Mouse (Mus musculus) heart, postnatal 14 days (tissue): ENCODE results near the gene Nol12. TPM values are rescaled to one million over a fixed set of nuclear protein-coding genes. Genes with fewer than 3 reads are reported as not detected.

Source experiments
- DNase-seq, 2 experiments: peaks; one replicate each; pipeline ENCODE4 v3.0.0; 2021 to 2022
- intact Hi-C: fragments of 180-260 bp; cut with DNase I; formaldehyde crosslinking; loops from one replicate; pipeline ENCODE4 v1.15.1; 2025
- total RNA-seq, 2 experiments: library from RNA; stranded (reverse); gene quantifications; 2 replicates each; pipeline ENCODE4 v1.2.3; 2021

Gene Nol12
- total RNA-seq, 2 experiments from 2014 or later, result 13.6 to 14.3 TPM

DNA sequence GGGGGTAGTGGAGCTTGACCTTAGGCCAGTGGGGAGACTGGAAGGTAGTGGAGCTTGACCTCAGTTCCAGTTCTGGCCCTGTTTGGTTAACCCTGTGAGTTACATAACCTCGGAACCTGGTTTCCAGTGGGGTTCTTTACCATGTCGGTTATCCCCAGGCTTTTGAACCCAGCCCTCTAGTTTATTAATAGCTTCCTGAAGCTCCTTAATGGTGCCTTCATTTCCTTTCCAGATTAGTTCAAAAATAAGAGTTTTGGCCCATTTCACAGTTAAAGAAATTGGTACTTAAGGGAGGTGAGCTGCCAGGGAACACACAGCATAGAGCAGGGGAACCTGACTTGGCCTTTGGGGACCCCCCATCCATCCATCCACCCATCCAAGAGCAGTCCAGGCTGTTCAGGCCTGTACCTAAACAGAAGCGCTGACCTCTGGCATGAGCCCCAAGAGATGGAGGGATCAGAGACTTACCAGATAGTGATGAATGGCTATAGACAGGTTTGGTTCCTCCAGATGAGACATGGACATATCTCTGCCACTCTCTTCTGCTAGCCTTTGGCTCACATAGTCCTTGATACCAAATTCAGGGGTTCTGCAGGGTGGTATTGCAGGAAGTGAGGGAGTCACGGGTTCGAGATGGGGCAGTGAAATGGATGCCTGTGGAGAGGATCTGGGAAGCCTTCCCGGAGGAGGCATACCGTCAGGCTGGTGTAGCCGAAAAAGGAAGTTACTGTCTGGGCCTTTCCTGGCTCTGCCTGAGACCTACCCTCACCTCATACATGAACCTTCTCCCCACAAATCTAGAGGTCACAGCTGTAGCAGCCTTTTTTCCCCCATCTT, 19.7 kb upstream of the Nol12 start:
- intact Hi-C loops, result loop anchor here (1.0 to 5.0 kb wide), 2 partner anchors 17 to 157 kb away; no protein-coding TSS in a partner anchor
- DNase-seq, result no peak

DNA sequence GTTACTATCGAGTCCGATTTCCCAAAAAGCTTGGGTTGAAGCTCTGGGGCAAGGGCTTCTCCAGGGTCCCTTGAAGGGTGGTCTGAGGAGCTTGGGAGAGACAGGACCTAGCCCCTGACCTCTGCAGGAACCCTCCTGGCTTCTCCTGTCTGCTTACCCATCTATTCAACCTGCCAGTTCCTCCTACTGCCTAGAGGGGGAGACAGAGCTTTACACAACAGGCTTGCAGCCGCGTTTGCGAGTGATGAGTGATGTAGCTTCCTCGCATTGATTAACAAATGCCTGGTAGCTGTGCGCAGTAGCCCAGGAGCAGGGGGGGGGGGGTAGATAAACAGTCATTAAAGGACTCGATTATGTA, 19.1 kb upstream of the Nol12 start:
- peak; percentile 62 to 75 for DNase-seq
- intact Hi-C loops, result loop anchor here (1.0 to 5.0 kb wide), 2 partner anchors 17 to 157 kb away; no protein-coding TSS in a partner anchor

DNA sequence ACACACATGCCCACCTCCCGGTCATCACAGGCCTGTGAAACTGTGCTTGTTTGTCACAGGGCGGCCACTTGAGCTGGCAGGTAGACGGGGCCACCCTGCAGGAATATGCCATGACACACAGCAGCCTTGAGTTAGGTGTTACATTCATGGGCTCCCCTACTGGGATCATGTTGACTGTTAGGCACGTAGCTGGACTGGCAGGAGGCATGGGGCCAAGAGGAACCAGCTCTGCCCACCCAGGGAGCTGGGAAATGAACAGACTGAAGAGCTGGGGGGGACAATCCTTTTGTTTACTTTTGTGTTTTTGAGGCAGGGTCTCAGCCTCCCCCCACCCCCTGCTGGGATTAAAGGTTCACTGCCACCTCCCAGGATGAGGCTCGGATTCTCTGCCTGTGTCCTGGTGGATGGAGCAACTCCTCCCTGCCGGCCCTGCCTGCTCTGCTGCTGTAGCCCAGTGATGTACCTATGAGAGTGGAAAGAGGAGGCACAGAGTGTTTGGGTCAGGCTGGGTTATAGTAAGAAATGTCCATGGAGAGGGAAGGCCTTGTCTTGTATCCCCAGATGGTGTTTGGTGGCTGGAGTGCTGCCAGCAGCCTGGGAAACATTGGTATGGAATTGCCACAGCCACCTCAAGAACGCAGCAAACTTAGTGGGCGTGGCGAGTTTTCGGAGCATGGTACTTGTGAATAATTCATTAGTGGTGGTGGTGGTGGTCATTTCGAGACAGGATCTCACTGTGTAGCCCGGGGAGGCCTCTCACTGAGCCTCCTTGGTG, 18.5 kb upstream of the Nol12 start:
- intact Hi-C loops, result loop anchor here (5.0 kb wide), 1 partner anchor 156 kb away; no protein-coding TSS in a partner anchor
- no peak for DNase-seq

DNA sequence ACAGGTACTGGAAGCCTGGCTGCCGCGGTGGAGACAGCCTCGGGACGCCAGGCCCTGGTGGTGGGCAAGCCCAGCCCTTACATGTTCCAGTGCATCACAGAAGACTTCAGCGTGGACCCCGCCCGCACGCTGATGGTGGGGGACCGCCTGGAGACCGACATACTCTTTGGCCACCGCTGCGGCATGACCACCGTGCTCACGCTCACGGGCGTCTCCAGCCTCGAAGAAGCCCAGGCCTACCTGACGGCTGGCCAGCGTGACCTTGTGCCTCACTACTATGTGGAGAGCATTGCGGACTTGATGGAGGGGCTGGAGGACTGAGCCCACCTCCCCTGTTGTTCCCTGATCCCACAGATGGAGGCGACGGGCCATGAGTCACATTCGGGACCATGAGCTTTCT, 16.6 kb upstream of the Nol12 start:
- intact Hi-C loops, result loop anchor here (5.0 kb wide), 1 partner anchor 154 kb away; no protein-coding TSS in a partner anchor
- no peak for DNase-seq

DNA sequence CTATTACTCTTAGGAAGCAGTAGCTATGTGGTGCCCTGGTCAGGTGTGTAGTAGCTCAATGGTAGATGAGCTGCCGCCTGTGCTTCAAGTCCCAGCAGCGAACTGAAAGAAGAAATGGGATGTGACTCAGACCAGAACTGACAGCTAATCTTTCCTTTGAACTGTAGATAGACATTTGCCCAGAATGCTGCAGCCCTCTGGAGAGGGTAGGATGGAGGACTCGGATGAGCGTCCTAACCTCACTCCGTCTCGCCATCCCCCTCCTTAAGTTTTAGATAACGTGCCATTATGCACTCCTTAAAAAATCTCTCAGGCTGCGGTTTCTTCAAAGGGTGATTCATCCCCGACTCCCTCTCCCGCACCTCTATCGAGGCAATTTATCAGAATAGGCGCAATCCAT, 14.8 kb upstream of the Nol12 start:
- intact Hi-C loops, result loop anchor here (5.0 kb wide), 1 partner anchor 152 kb away; no protein-coding TSS in a partner anchor
- DNase-seq, result no peak

DNA sequence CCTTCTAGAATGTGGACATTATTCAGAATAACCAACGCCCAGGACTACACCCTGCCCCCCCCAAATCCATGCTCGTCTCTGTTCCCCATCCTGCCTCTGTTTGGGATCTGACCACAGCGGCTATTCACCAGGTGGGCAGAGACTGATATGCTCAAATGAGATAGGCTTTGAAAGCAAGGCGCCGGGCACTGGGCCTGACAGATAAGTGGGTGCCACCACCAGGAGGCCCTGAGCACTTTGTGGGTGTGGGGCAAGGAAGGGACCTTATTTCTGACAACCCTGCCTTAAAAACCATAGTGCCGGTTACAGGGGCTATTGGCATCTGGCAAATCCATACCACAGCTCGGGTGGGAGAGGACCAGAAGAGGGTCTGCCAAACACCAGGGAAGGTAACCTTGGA, 12.0 kb upstream of the Nol12 start:
- DNase-seq, result no peak
- intact Hi-C loops, result no loop called here

DNA sequence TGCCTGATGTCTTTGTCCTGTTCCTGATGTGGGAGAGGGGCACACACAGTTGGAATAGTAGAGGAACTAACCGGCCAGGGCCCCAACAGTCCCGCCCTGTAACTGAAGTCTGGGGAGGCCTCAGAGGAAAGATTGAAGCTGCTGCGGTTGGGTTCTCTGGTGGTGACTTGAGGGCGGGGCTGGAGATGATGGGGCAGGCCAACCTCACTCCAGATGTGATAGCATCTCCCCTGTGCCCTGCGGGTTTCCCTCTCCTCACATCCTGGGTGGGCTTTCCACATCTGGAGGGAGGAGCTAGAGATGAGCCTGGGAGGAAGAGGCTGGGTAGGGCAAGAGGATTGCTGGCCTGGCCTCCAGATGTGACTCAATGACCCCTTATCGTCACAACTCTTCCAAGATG, 11.1 kb upstream of the Nol12 start:
- DNase-seq, result no peak
- intact Hi-C loops, result no loop called here

DNA sequence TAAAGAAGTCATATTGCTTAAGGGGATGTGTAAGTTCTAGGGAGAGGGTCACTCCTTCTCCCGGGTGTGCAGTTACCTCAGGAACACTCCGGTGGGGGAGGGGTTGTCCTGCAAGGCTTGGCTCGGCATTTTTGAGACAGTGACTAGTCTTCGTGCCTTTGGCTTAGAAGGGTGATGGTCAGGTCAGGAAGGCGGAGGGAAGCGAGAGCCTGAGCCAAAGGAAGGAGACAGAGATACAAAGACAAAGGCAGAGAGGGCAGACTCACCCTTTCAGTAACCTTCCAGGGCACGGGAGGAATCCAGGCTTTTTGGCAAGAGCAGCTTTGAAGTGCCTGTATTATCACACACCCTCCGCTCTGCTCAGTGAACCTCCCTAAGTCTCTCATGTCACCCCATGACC, 9.6 kb upstream of the Nol12 start:
- intact Hi-C loops, result no loop called here
- peak in 1 of 2 experiments; percentile 41 for DNase-seq

DNA sequence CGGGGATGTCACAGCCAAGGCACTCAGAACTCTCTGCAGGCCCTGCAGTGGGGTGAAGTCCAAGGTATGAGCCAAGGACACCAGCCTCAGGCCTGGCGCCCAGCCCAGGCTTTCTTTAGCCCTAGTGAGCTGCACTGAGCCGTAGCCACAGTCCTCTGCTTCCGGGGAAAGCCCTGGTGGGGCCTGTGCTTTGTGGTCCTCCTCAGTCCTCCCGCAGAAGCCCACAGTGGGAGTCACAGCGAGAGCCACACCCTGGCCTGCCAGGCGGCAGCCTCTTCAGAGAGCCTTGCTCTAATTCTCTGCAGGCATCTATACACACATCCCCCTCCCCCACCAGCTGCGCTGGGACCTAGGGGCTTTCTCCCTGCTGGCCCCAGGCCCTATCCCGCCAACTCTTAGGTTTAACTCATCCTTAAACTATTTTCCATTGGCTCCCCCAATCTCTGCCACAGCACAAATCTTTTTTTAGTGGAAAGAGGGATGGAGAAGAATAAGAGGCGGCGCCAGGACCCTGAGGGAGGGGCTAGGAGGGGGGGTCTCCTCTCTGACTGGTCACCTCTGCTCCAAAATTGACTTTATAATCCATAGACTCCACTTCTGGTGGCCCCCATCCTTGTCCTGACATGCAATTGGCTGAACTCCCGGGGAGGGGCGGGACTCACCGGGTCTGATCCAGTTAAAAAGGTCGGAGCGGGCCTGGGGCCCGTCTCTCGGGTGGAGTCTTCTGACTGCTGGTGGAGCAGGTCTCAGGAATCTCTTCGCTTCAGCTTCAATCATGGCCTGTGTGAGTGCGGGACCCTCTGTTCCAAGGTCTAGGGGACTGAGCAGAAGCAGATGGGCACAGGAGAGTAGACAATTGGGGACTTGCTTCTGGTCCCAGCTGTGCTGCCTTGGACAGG, 8.5 kb upstream of the Nol12 start, which contains the start of gene Lgals1:
Gene Lgals1, plus strand, starts transcription at position 705 of the 899 bp plus-strand sequence.
- intact Hi-C loops, result no loop called here
- DNase-seq, result peak; percentile 90 to 94

DNA sequence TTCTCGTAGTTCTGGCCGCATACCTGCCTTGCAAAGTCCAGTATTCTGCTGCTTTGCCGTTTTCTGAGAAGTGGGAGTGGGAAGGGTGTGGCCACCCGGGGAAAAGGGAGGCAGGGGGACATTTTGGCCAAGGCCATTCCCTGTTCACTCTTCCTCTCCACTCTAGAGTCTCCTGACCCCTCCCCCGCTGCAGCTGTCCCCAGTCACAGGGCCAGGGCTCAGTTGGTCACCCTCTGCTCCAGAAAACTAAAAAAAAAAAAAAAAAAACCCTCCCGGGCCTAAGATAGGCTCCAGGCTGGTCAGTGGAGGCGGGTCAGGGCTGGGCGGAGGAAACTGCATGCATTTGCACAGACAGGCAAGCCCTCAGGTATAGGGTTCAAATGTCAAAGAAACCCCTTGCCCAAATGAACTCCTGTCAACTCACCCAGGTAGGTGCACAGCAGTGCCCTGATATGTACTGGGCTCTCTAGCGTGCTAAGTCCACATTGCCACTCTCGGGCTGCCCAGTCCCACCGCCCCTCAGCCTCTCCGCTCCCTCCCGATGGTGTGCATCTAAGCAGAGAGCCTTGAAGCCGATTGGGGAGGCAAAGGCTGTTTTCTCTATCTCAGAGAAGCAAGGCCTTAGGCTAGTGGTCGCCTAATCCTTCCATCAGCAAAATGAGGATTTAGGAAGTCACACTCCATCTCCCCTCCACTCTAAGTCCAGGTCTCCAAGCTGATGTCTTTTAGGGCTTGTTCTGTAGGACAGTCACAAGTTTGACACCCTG, 7.5 kb upstream of the Nol12 start:
- peak; percentile 51 to 60 for DNase-seq
- intact Hi-C loops, result no loop called here

DNA sequence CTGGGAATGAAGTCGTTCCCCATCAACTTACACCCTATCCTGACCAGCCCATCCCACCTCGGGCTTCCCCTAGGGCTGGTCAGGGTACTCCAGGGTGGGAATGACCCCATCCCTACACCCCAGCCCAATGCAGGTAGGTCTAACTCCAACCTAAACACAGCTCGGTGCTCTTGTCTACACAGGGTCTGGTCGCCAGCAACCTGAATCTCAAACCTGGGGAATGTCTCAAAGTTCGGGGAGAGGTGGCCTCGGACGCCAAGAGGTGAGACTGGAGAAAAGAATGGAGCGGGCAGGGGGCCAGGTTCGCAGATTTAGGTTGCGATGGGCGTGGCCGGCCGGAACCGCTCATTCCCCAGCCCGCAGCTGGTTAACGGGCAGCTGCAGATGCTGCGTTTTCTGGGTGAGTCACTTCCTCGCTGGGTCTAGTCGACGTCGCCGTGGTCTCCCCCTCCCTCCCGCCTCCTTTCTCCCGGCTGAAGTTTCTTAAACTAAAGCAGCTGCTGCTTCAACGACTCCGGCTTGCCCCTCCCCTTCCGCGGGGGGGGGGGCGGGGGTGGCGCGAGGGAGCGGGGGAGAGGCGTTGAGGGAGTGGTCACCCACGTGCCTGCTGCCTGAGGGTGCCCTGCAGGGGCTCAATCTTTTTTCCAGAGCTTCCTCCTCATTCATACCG, 6.8 kb upstream of the Nol12 start:
- DNase-seq, result peak; percentile 77 to 80
- intact Hi-C loops, result no loop called here

DNA sequence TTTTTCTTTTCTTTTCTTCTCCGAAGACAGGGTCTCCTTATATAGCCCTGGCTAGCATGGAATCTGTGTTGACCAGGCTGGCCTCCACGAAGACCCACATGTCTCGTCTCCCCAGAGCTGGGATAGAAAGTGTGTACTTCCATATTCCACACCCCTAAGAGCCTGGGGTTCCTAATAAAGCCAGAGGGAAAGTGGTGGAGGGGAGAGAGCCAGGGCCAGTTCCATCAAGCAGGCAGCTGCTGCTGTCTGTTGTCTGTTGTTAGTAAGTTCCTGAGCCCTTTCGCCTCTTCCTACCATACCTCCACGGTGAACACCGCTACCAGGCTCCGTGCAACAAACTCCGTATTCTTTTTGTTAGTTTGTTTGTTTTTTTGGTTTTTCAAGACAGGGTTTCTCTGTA, 6.2 kb upstream of the Nol12 start:
- intact Hi-C loops, result no loop called here
- DNase-seq, result no peak

DNA sequence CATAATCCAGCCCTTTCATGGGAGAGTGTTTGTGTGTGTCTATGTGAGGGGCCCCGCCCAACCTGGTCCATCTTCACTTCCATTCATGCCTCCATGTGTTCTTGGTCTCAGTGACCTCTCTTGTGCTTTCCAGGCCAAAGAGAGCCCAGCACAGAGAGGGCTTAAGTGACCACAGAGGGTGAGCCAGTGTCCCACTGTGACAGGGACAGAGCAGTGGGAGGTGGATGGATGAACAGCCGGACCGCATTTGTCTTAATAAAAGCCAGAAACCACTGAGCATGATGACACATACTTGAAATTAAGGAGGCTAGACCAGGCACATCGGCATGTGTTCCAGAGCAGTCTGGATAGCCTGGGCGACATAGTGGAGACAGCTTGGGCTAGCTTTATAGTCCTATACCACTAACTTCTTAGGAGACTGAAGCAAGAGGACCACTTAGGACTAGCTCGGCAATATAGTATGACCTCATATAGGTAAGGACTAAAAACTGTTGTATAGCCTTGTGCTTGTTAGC, 4.5 kb upstream of the Nol12 start:
- intact Hi-C loops, result no loop called here

DNA sequence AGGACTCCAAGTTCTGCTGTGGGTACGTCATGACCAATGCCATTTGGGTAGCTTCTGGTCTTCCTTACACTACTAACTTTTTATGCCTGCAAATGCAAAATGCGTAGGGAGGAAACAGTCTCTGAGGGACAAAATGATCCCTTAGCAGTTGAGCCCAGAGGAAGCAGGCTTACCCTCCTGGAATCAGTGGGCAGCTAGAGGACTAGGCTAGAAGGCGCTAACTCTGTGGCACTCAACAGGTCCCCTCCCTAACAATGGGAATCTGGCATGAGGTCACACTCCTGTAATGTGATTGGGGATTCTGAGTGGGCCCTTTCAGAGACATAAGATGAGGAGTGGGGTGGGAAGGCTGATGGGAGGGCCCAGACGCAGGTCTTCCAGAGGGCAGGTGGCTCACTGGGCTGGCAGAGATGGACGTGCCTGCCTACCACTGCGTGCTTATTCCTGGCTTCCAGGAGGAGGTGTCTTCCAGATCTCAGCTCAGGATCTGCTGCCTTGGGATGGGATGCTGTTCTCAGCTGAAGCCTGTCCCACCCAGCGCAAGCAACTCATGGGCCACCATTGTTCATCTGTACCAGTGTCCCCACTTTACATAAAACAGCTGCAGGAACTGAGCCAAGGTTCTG, 3.8 kb upstream of the Nol12 start:
- intact Hi-C loops, result no loop called here
- DNase-seq, result no peak

More for the DNA sequence above, 4.5 kb upstream of the Nol12 start:
- no peak for DNase-seq

DNA sequence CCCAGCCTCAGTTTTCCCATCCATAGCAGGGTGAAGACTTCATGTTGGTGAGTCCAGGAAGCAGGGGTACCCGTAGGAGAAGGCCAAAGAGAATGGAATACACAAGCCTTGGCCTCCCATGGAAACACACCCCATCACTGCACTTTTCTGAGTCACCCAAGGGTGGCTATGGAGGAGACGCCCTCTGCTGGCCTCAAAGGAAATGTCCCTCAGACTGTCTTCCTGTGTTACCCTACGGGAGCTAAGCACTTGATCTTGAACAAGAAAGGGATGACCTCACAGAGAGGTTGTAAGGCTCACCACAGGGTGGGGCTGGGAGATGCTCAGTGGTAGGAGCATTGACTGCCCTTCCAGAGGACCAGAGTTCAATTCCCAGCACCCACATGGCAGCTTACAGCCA, 3.2 kb upstream of the Nol12 start:
- intact Hi-C loops, result no loop called here
- peak; percentile 61 to 69 for DNase-seq

DNA sequence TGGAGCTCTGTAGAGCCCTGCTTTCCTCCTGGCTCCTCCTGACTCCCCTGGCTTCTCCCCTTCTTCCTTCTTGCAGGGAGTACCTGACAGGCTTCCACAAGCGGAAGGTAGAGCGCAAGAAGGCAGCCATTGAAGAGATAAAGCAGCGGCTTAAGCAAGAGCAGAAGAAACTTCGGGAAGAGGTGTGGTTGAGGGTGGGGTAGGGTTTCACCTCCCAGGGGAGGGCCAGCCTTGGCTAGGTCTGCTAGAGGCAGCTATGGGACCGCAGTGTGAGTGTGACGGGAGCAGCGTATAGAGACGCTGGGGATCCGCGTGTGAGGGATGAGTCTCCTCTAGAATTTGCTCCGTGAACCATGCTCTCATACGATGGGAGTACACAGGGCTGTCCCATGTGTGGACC, 1.7 kb downstream of the Nol12 start:
- no peak for DNase-seq
- intact Hi-C loops, result no loop called here

DNA sequence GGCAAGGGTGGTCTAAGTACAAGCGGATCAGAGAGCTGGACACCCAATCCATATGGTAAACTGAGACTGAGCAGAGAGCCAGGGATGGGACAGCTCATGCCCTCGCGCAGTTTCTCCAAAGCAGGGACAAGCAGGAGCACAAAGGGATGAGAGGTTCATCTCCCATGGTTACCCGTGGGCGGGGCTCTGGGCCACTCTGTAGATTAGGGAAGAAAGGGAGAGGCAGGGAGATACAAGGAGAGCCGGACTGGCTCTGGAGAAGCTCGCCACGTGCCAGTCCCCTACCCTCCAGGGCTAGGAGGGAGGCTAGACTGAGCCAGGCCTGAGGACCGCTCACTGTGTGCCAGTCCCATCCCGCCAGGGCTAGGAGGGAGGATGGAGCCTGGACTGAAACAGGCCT, 2.6 kb downstream of the Nol12 start:
- intact Hi-C loops, result no loop called here
- DNase-seq, result no peak

DNA sequence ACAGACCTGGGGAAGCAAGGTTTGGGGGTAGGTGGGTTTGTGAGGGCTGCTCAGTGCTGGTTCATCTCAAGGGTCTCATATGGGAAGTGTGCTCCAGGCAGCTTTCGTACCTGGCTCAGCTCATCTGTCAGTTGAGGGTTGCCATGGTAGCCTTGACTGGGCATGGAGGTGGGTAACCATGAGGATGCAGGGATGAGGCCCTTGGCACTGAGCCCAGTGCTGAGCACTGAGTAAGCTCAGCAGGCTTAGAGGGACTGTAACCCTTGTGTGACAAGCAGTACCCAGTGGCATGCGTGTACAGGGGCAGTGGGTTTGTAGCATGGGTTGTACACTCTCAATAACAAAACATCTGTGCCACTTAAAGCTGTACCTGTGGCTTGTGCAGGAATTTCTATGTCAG, 3.2 kb downstream of the Nol12 start:
- DNase-seq, result no peak
- intact Hi-C loops, result no loop called here
